Mouse (Mus musculus) midbrain, postnatal 0 days (tissue): ENCODE measurements at regions not wholly inside any gene's neighbourhood (a gene's known extent, or its start where the extent isn't known, plus 50 kb on each side); places are given as distances from the start of the nearest gene placed in this dataset.

ENCODE experiments used
- ATAC-seq: fragments of 200-750 bp; cut with Nextera tagmentation; 2 replicates; pipeline ENCODE4 v1.8.0; 2017; ENCODE audit warnings: moderate number of reproducible peaks, mild to moderate bottlenecking, moderate TSS enrichment, moderate library complexity; ENCODE audit not compliant: low FRiP score
- DNase-seq: peaks from one replicate; pipeline ENCODE4 v3.0.0-alpha.2; 2015; ENCODE audit warnings: low spot score
- H3K27ac ChIP-seq: fragments of 300-500 bp; sonication (generic); 2 replicates; pipeline ENCODE4 v1.5.1; 2014; ENCODE audit warnings: low read depth, mild to moderate bottlenecking, low read length, mixed read lengths
- H3K27me3 ChIP-seq: fragments of 300-500 bp; sonication (generic); 2 replicates; pipeline ENCODE4 v1.6.1; 2014; ENCODE audit warnings: low read length, control low read depth, mixed read lengths; ENCODE audit not compliant: insufficient read depth
- H3K36me3 ChIP-seq: fragments of 300-500 bp; sonication (generic); 2 replicates; pipeline ENCODE4 v1.6.1; 2014; ENCODE audit warnings: low read length, control low read depth, mixed read lengths; ENCODE audit not compliant: insufficient read depth
- H3K4me1 ChIP-seq: fragments of 300-500 bp; sonication (generic); 2 replicates; pipeline ENCODE4 v1.6.1; 2014; ENCODE audit warnings: mild to moderate bottlenecking, control low read depth, antibody characterized with exemption, low read length, mixed read lengths; ENCODE audit not compliant: insufficient read depth
- H3K4me2 ChIP-seq: fragments of 300-500 bp; sonication (generic); 2 replicates; pipeline ENCODE4 v1.6.1; 2014; ENCODE audit warnings: low read depth, mild to moderate bottlenecking, low read length, mixed read lengths; ENCODE audit not compliant: poor library complexity, severe bottlenecking
- H3K4me3 ChIP-seq: fragments of 300-500 bp; sonication (generic); 2 replicates; pipeline ENCODE4 v1.5.1; 2014; ENCODE audit warnings: low read depth, mild to moderate bottlenecking, low read length, moderate library complexity
- H3K9ac ChIP-seq: fragments of 300-500 bp; sonication (generic); replicated peaks from 2 replicates; pipeline ENCODE4 v1.6.1; 2014; ENCODE audit warnings: mild to moderate bottlenecking, low read length, moderate library complexity, mixed read lengths; ENCODE audit not compliant: poor library complexity, severe bottlenecking
- H3K9me3 ChIP-seq: fragments of 300-500 bp; sonication (generic); 2 replicates; pipeline ENCODE4 v1.6.1; 2016; ENCODE audit warnings: low read length, control low read depth
- CTCF ChIP-seq: IDR thresholded peaks from 2 replicates; pipeline ENCODE4 v1.5.1; 2016; ENCODE audit warnings: antibody characterized with exemption, mild to moderate bottlenecking
- WGBS: fragments of 180-500 bp; shearing (Covaris S2); extraction: QIAGEN DNeasy Blood & Tissue Kit; methylation state at CpG from one replicate; pipeline ENCODE4 v1.1.7; 2014; 5-methylcytosine and 5-hydroxymethylcytosine counted together

DNA sequence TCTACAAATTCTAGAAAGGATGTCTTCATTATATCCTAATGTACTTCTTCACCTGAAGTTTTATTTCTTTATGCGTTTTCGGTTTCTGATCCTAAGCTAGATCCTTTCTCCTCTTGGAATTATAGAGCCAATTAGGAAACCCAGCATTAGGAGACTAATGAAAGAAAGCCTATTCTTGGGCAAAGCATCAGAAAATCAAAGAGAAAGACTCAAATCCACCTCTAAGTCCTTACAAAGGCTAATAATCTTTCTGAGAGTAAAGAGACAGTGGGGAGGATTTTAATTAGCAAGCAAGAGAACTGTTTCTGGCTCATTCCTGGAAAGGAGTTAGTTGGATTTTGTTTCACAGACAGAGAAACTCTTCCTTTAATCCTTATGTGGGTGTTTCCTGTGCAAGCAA is 136.3 kb upstream of the Vegfc start:
- no peaks in the 10 kb centered on the region for H3K36me3 ChIP-seq
- no peak for TF ChIP-seq CTCF
- DNase-seq (no peak), ATAC-seq (no peak)
- H3K4me2 ChIP-seq: no peak overlapping the region
- WGBS: 47% methylated on average over 2 of the region's 2 CpGs
- H3K27me3 ChIP-seq: no peaks in the 10 kb centered on the region
- no peaks in the 10 kb centered on the region for H3K4me1 ChIP-seq
- no peaks in the 10 kb centered on the region for H3K9me3 ChIP-seq
- no peak overlapping the region for H3K9ac ChIP-seq
- H3K4me3 ChIP-seq: no peak overlapping the region
- no peak overlapping the region for H3K27ac ChIP-seq

DNA sequence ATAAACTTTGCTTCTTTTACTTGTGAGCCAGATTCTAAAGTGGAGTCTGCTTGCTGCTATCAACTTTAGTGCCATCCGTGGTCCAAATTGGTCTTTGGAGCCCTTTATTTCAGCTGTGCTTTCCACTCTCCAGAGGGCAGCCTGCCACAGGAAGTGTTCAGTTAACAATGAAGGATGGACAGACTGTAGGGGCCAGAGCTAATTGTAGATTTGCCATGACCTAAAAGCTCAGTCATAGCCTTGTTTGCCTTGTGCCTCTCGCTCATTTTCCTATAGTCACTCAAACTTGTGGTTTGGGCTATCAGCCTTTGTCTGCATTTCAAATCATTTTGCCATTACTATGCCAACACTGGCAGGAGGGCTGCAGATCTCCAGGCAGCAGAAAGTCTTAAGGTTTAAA is 131.8 kb upstream of the Vegfc start:
- DNase-seq: peak; percentile 58
- TF ChIP-seq CTCF: no peak
- 30% methylated on average over 2 of the region's 2 CpGs for WGBS
- H3K36me3 ChIP-seq: no peaks in the 10 kb centered on the region
- no peaks in the 10 kb centered on the region for H3K4me1 ChIP-seq
- no peaks in the 10 kb centered on the region for H3K9me3 ChIP-seq
- H3K27ac ChIP-seq: no peak overlapping the region
- no peak overlapping the region for H3K4me3 ChIP-seq
- H3K9ac ChIP-seq: no peak overlapping the region
- H3K27me3 ChIP-seq: no peaks in the 10 kb centered on the region
- no peak overlapping the region for H3K4me2 ChIP-seq
- ATAC-seq: no peak; the same call in 1 of the 2 replicates

- TF ChIP-seq CTCF: no peak
- H3K27ac ChIP-seq: no peak overlapping the region
- H3K9ac ChIP-seq: no peak overlapping the region
- no peaks in the 10 kb centered on the region for H3K4me1 ChIP-seq
- no peak overlapping the region for H3K4me2 ChIP-seq
- H3K4me3 ChIP-seq: no peak overlapping the region
- H3K27me3 ChIP-seq: no peaks in the 10 kb centered on the region
- DNase-seq (no peak), ATAC-seq (no peak)
- H3K9me3 ChIP-seq: no peaks in the 10 kb centered on the region
- H3K36me3 ChIP-seq: no peaks in the 10 kb centered on the region
Measured at GRCm38 (mm10) chr8:53947384-53947783, 130.0 kb upstream of the Vegfc start.

DNA sequence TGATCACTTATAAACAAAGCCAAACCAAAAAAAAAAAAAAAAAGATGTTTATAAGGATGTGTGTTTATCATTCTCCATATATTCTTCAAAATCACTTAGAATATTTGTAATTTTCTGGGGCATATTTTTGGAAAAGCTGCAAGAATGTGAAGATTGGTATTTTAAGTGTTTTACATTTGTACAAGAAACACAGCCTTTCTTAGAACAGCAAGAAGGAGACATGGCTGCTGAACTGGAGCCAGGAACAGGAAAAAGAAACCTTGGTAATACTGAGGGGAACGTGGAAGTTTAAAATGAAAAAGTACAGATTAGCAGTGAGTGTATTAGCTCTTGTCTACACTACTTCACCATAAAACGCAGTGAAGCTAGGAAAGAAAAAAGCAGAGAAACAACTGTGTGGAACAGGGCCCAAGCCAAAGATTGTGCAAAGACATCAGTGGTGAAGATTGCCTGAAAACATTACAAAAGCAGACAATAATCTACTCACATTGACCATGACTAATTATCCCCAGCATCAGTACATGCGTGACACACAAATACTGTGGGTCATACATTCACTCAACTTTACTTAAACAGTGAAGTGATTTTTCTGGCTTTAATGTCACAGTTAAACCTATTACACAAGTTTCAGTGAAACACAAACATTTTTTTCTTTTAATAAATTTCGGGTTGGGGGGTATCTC is 122.8 kb upstream of the Vegfc start:
- Histone ChIP-seq H3K27ac (no peak overlapping the region), H3K27me3 (no peaks in the 10 kb centered on the region), H3K9ac (no peak overlapping the region), H3K36me3 (no peaks in the 10 kb centered on the region), H3K9me3 (no peaks in the 10 kb centered on the region), H3K4me3 (no peak overlapping the region), H3K4me2 (no peak overlapping the region), H3K4me1 (no peaks in the 10 kb centered on the region)
- 63% methylated on average over 4 of the region's 4 CpGs for WGBS
- no peak for TF ChIP-seq CTCF
- no peak for ATAC-seq
- no peak for DNase-seq

GRCm38 (mm10) chr8:53956148-53956547 is 121.3 kb upstream of the Vegfc start:
- WGBS: 62% methylated on average over 2 of the region's 2 CpGs
- Histone ChIP-seq H3K36me3 (no peaks in the 10 kb centered on the region), H3K4me2 (no peak overlapping the region), H3K9me3 (no peaks in the 10 kb centered on the region), H3K4me3 (no peak overlapping the region), H3K27ac (no peak overlapping the region), H3K9ac (no peak overlapping the region), H3K27me3 (no peaks in the 10 kb centered on the region), H3K4me1 (no peaks in the 10 kb centered on the region)
- ATAC-seq (no peak), DNase-seq (no peak)
- TF ChIP-seq CTCF: no peak

GRCm38 (mm10) chr8:53958548-53958947 is 118.9 kb upstream of the Vegfc start:
- H3K4me1 ChIP-seq: no peaks in the 10 kb centered on the region
- no peak overlapping the region for H3K4me2 ChIP-seq
- no peak for TF ChIP-seq CTCF
- H3K9me3 ChIP-seq: no peaks in the 10 kb centered on the region
- H3K9ac ChIP-seq: no peak overlapping the region
- ATAC-seq (no peak), DNase-seq (no peak)
- no peak overlapping the region for H3K27ac ChIP-seq
- H3K27me3 ChIP-seq: no peaks in the 10 kb centered on the region
- H3K36me3 ChIP-seq: no peaks in the 10 kb centered on the region
- 78% methylated on average over 1 of the region's 1 CpGs for WGBS
- no peak overlapping the region for H3K4me3 ChIP-seq
